Mouse (Mus musculus): ENCODE results near the gene Pank4.

DNA sequence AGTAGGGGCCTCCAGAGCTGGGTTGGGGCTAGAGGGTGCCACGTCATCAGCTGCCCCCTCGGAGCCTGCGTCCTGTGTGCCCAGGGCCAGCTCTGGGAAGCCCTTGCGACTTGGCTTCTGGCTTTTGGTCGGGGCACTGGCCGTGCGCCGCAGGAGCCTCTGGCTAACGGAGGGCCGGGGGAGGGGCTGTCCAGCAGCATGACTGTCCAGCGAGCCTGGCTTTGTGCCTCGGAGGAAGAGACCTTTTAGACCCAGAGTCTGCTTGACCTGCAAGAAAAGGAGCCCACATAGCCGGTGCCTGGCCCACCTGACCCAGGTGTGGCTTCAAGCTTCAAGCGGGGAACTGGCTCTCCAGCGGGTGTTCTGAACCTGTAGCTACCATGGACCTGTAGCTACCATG, 22.8 kb downstream of the Pank4 start:
- TF ChIP-seq CTCF (IDR thresholded peaks at IDR 0.05; ENCODE audit: low read depth, low read length): no peak
- TF ChIP-seq POLR2A (IDR thresholded peaks at IDR 0.05; ENCODE audit: borderline replicate concordance, low read depth, low read length): no peak
